Mouse (Mus musculus) brown adipose tissue, adult 24 weeks (tissue): ENCODE data around the gene Mybbp1a. TPM values are rescaled to one million over a fixed set of nuclear protein-coding genes. Genes with fewer than 3 reads are reported as not detected.

Experiments used
- H3K27ac ChIP-seq: fragments of 200-500 bp; replicated peaks from 2 replicates; pipeline ENCODE4 v1.5.1; 2012; ENCODE audit warnings: low read depth, mild to moderate bottlenecking, low read length
- H3K4me1 ChIP-seq: fragments of 200-500 bp; 2 replicates; pipeline ENCODE4 v1.6.1; 2012; ENCODE audit warnings: low read length, mixed read lengths; ENCODE audit not compliant: control insufficient read depth, insufficient read depth, insufficient read length
- H3K4me3 ChIP-seq: fragments of 200-500 bp; 2 replicates; pipeline ENCODE4 v1.5.1; 2012; ENCODE audit warnings: low read depth, mild to moderate bottlenecking, low read length, moderate library complexity; ENCODE audit not compliant: insufficient read depth
- polyA plus RNA-seq: library from polyadenylated mRNA; stranded (reverse); fragments of >200 nt; gene quantifications from 2 replicates; pipeline ENCODE4 v1.2.4, GENCODE M21; 2012; ENCODE audit not compliant: missing spikeins, insufficient read depth, insufficient read length

Gene Mybbp1a
- polyA plus RNA-seq, 1 experiment = 23.2 TPM

DNA sequence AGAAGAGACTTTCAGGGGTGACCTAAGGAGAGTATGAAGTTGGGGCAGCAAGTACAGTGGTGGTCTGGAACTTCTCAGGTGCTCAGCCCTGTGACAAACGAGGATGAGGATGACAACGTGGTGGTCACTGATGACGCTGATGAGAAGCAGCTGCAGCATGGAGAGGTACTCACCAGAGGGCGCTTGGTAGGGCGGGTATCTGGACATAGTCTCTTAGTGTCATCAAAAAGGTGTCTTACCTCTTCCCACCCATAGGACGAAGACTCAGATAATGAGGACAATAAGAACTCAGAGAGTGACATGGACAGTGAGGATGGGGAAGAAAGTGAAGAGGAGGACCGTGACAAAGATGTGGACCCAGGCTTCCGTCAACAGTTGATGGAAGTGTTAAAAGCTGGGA lies 6.3 kb downstream of the Mybbp1a start:
- Histone ChIP-seq H3K27ac (no peak overlapping the region), H3K4me3 (no peak overlapping the region), H3K4me1 (no peaks in the 10 kb centered on the region)

DNA sequence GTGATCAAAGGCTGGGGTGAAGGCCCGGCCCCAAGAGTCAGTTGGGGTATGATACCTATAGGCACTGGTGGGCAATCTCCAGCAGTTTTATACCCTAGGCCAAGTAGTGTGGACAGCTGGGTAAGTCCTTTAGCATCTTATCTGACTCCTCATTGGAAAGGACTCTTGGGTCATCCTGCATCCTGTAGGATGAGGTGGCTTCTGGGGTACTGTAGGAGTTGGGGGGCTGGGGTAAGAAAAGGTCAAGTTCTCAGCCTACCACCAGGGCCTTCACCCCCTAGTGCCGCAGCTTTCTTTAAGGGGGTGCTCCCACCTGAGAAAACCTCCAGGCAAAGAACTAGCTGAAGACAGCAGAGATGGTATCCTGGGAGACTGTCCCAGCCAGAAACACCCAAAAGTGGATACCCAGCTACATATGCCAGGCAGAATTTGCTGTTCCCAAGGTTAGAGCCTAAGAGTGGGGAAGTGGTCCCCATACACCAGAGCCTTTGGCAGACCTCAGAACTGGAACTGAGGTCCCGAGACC lies 11.0 kb downstream of the Mybbp1a start:
- H3K27ac ChIP-seq = no peak overlapping the region
- no peak overlapping the region for H3K4me3 ChIP-seq
- H3K4me1 ChIP-seq = peaks cover 5% of the 10 kb centered on the region; the same call in 1 of the 2 replicates

DNA sequence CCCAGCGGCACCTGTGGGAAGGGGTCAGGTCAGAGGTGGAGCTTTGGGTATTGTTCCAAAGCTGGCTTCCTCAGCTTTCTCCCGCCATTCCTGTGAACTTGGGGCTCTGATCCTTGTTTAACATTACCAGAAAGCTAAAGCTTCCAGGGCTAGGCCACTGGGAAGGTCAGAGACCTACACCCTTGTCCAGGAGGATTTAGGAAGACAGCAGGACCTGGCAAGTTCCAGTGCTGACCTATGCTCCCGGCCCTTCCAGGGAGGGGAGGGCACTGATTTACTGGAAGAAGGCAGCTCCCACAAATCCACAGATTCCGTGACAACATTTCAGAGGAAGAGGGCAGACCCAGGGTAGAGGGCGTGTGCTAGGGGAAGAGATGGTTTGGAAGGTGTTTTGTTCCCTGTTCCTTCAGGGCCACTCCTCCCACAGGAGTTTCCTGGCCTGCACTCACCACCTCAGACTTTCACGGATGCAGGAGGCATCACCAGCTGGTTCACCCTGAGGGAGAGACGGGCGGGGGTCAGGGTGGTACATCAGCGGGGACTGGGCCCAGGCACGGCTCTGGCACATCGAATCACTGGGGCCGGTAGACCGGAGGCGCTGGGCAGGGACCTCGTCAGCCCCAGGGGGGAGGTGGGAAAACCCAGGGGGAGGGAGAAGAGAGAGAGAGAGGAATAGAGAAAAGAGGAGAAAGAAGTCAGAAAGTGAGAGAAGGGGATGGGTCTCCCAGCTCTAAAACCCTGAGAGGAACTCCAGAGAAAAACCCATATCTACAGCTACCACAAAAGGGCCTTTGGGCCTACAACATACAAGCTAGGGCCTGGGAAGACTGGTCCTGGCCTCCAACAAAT lies 12.2 kb downstream of the Mybbp1a start:
- Histone ChIP-seq H3K4me3 (no peak overlapping the region), H3K4me1 (peaks cover 8% of the 10 kb centered on the region), H3K27ac (no peak overlapping the region)

DNA sequence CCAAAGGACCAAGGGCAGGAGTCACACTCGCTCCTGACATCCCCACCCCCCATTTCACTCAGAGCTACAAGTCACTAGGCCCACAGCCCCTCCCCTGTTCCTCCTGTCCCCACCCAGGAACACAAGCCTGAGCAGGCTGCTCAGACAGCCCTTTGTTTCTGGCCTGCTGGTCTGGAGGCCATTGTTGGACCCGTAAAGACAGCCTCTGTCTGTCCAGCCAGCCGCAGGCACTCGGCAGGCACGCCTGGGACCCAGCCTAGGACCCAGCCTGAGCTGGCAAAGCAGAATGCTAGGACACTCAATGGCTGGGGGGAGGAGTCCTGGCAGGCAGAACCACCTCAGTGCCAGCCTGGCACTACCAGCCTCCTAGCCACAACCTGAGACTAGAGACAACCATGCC lies 14.5 kb downstream of the Mybbp1a start:
- Histone ChIP-seq H3K4me1 (peaks cover 22% of the 10 kb centered on the region), H3K27ac (no peak overlapping the region), H3K4me3 (no peak overlapping the region)

DNA sequence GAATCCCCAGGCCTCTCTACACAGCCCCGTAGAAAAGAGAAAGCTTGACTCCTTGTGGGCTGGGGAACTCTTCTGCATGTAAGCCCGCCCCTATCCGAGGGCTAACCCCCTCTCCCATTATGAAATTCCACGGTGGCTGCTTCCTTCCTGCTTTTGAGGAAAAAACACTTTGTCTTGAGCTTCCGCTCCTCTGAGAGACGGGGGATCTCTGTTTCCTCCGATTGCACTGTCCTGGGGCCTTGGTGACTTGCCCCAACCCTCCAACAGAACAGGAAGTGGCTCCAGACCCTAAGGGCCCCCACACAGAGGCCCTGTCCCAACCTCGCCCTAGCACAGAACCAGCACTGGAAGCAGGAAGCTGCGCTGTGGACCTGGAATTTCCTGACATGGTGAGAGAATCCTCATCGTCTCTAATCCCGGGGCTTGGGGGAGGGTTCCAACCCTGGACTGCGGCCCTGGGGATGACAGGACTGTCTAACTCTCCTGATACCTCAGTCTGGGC lies 16.9 kb downstream of the Mybbp1a start:
- H3K4me1 ChIP-seq = peaks cover 31% of the 10 kb centered on the region
- H3K27ac ChIP-seq = peak overlapping the region; percentile 95
- H3K4me3 ChIP-seq = peak overlapping the region; percentile 39

DNA sequence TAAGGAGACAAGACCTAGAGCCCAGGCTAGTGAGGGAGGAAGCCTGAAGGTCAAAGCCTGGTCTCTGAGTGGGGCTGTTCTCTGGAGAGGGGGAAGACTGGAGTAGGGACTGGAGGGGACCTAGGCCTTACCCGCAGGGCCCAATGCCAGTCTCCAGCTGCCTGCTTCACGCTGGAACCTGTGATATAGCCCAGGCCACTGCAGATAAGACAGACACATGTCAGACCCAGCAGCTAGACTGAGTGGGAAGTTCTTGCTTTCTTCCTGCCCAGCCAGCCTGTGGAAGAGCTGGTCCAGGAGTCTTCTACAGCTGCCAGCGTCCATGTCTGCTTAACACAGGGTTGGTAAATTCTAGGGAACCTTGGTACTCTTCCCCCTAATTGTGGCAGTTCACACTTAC lies 17.3 kb downstream of the Mybbp1a start:
- H3K4me3 ChIP-seq = peak overlapping the region; percentile 39
- peak overlapping the region; percentile 95 for H3K27ac ChIP-seq
- peaks cover 31% of the 10 kb centered on the region for H3K4me1 ChIP-seq

DNA sequence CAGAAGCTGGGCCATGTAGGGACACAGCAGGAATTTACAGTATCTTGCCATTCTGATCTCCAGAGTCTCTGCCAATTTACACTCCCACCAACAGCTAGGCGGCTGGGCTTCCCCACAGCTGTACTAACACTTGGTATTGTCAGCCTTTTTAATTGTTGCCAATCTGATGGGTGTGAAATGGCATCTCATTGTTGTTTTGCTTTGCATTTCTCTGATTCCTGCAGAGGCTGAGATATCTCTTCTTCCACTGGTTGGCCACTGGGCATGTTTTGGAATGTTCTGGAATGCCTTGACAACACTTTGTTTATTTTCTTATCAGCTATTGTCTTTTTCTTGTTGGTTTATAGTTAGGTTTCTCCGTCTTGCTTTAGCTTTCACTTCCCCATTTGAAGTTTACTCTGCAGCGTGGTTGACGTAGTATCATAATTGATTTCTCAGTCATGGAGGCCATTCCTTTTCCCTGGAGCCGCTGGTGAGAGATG lies 20.4 kb downstream of the Mybbp1a start:
- peaks cover 42% of the 10 kb centered on the region for H3K4me1 ChIP-seq
- H3K27ac ChIP-seq = peak overlapping the region; percentile 62
- H3K4me3 ChIP-seq = no peak overlapping the region

DNA sequence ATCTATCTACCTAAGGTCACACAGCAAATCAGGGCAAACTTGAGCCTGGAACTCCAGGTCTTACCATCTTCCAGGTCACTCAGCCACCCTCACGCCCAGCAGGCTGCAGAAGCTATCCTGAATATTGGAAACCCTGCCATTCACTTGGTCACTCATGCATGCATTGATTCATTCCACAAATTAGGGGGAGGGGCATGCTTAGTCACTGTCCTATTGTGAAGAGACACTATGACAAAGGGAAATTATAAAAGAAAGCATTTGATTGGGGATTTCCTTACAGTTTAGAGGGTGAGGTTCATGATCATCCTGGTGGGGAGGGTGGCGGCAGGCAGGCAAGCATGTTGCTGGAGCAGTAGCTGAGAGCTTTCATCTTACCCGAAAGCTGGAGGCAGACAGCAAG lies 23.7 kb downstream of the Mybbp1a start:
- Histone ChIP-seq H3K4me1 (peaks cover 40% of the 10 kb centered on the region), H3K27ac (no peak overlapping the region), H3K4me3 (no peak overlapping the region)

DNA sequence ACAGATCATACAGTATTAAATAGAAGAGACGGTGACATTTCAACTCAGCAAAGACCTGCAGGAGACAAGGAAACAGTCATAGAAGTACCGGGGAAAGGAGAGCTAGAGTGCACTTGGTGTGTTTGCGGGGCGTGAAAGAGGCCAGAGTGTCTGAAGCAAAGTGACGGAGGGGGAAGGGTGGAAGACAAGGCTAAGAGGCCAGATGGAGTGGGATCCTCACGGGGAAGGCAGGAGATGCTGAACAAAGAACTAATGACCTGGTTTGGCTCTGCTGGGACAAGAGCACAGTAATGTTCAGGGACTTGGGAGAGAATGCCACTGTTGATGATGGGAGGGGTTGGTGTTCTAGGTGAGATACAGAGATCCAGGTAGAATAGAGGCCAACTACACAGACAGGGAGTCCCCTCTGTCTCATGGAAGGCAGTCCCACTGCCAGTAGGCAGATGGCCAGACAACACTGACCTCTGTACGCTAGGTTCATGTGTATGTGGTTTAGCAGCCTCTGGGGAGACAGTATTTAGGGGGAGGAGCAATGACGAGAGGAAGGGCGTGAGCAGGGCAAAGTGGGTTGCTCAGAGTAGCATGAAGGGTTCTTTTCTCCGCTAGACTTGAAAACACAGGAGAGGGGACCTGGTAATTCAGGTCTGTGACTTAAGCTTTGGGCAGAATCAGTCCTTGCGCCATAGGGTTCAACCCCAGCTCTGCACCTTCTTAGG lies 25.0 kb downstream of the Mybbp1a start:
- H3K4me3 ChIP-seq = no peak overlapping the region
- peaks cover 48% of the 10 kb centered on the region for H3K4me1 ChIP-seq
- H3K27ac ChIP-seq = peak overlapping the region; percentile 66

DNA sequence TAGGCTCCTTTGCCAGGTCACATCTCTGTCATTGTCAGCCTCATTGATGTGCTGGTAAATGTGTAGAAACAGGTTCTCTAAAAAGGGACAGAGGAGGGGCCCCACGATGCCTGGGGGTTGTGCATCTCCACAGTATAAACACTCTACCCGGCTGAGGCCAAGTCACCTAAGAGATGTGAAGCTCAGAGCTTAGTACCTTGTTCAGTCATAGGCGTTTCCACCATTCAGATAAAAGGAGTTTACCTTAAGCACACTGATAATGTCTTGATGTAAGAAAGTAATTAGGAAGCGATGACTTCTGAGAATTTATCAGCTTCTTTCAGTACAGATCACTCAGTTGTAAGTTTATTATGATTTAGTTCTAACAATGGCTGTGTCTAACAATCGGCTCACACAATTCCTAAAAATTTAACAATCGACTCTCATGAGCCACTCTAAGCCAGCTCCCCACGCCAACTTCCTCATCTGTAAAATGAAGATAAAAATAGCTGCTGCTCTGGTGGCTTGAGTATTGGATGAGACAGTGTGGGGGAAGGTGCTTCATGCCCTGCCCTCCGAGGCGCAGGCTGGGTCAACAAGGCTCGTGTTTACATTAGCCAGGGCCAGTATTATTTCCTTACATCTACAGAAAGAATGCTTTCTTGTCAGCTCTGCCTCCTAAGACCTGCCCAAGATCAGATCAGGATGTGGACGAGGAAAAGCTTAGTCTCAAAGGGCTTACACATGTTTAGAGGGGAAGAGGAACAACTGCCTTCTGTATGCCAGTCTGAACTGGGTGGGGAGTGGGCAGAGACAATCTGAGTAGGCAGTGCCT lies 25.7 kb downstream of the Mybbp1a start:
- Histone ChIP-seq H3K27ac (peak overlapping the region; percentile 66), H3K4me1 (peaks cover 49% of the 10 kb centered on the region), H3K4me3 (no peak overlapping the region)

DNA sequence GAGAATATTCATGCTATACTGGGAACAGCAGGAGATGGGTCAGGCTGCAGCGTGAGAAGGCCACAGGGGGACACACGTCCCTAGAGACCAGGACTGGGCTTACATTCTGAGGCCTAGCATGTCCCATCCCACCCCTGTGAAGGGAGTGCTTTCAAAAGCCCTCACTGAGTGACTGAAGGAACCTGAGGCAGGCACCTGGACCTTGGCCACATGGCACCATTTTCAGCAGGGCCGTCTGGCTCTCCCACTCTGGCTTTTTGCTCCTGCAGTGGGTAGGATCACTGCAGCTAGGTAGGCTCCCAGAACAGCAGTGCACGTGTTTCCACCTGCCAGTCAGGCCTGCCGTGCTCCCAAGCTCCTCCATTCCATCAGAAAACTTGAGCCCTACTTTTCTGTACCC lies 27.4 kb downstream of the Mybbp1a start:
- peaks cover 41% of the 10 kb centered on the region for H3K4me1 ChIP-seq
- H3K4me3 ChIP-seq = no peak overlapping the region
- H3K27ac ChIP-seq = peak overlapping the region; percentile 84

DNA sequence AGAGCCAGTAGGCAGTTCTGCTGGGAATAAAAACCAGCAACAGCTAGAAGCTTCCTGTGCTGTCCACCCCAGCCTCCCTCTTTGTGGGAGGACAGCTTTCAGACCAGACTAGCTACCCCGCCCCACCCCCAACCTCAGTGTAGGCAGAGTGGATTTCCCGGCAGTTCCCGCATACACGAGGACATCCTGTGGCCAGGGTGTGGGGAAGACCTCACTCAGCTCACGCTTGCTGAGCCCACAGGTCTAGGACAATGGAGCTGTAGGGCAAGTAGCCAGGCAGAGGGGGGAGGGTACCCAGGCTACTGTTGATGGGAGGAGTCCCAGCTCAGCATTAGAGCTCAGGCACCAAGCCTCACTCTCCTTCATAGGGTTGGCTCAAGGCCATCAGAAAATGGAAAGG lies 28.1 kb downstream of the Mybbp1a start:
- Histone ChIP-seq H3K4me3 (no peak overlapping the region), H3K27ac (peak overlapping the region; percentile 84), H3K4me1 (peaks cover 39% of the 10 kb centered on the region)

DNA sequence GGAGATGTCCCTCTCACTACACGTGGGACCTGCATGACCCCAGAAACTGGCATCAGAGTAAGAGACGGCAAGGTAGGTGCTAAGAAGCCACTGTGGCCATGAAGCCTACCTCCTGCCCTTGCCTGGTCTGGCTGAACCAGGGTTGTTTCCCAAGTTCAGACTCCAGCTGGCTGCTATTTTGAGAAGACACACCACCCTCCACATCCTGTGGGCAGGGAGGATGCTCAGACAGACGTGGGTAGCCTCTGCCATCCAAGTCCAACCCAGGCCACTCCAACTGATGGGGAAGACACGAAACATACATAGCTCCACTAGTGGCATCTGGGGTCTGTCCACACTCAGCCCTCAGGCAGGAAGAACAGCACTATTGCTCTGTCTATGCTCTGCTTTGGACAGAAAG lies 28.8 kb downstream of the Mybbp1a start:
- H3K4me1 ChIP-seq = peaks cover 46% of the 10 kb centered on the region
- H3K27ac ChIP-seq = peak overlapping the region; percentile 4
- H3K4me3 ChIP-seq = no peak overlapping the region

DNA sequence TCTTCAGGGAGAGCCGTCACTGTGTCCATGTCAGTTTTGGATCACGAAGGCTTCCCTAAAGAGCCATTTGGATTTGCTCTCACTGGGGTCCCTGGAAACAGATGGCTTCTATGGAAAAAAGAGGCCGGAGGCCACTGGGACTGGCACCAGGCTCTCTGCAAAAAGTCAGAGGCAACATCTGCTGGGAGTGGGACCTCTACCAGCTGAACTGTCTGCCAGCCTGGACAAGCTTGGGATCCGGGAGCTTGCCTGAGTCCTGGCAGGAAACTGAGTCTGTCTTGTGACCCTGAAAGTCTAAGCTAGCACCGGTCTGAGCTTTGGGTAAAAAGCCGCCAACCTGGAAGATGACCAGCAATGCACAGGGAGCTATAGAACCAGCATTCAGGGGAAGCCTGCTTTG lies 30.2 kb downstream of the Mybbp1a start:
- no peak overlapping the region for H3K4me3 ChIP-seq
- peaks cover 48% of the 10 kb centered on the region for H3K4me1 ChIP-seq
- 0 out of 2 replicates have a peak overlapping the region, but pooled peaks have one; percentile 3 for H3K27ac ChIP-seq

DNA sequence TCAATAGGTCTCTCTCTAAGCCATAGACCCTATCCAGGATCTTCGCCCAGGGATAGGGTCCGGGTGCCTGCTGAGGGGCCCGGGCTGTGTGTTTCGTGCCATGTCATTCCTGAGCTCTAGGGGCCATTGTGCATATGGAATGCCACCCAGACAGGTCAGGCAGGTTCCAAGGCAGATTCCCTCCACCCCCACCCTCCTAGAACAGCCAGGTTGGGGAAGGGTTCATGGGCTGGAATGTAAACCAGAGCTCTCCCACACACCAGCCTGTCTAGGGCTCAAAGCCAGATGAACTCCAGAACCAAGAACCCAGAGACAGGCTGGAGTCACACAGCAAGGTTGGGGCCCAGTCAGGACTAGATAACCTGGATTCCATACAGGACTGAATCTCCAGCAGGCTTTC lies 32.4 kb downstream of the Mybbp1a start:
- Histone ChIP-seq H3K27ac (no peak overlapping the region), H3K4me1 (peaks cover 48% of the 10 kb centered on the region), H3K4me3 (no peak overlapping the region)
